Mouse (Mus musculus) forebrain, embryonic 11.5 days (tissue): ENCODE measurements around the gene Gm20518. TPM values are rescaled to one million over a fixed set of nuclear protein-coding genes. Genes with fewer than 3 reads are reported as not detected.

Source experiments
- ATAC-seq: fragments of 200-750 bp; cut with Nextera tagmentation; replicated peaks from 2 replicates; pipeline ENCODE4 v1.8.0; 2017; ENCODE audit warnings: moderate TSS enrichment; ENCODE audit not compliant: low FRiP score
- DNase-seq: peaks from one replicate; pipeline ENCODE4 v3.0.0-alpha.2; 2017; ENCODE audit warnings: low spot score
- H3K27ac ChIP-seq: fragments of 300-500 bp; sonication (generic); 2 replicates; pipeline ENCODE4 v1.5.1; 2014; ENCODE audit warnings: low read depth, low read length
- H3K27me3 ChIP-seq: fragments of 300-500 bp; sonication (generic); 2 replicates; pipeline ENCODE4 v1.6.1; 2014; ENCODE audit warnings: mild to moderate bottlenecking, low read length, mixed read lengths; ENCODE audit not compliant: control insufficient read depth, insufficient read depth
- H3K36me3 ChIP-seq: fragments of 300-500 bp; sonication (generic); 2 replicates; pipeline ENCODE4 v1.6.1; 2014; ENCODE audit warnings: mild to moderate bottlenecking, low read length, moderate library complexity, mixed read lengths; ENCODE audit not compliant: control insufficient read depth, insufficient read depth
- H3K4me1 ChIP-seq: fragments of 300-500 bp; sonication (generic); replicated peaks from 2 replicates; pipeline ENCODE4 v1.6.1; 2014; ENCODE audit warnings: low read length, mixed read lengths; ENCODE audit not compliant: control insufficient read depth, insufficient read depth
- H3K4me2 ChIP-seq: fragments of 300-500 bp; sonication (generic); 2 replicates; pipeline ENCODE4 v1.6.1; 2014; ENCODE audit warnings: low read depth, mild to moderate bottlenecking, low read length, moderate library complexity, mixed read lengths; ENCODE audit not compliant: severe bottlenecking
- H3K4me3 ChIP-seq: fragments of 300-500 bp; sonication (generic); 2 replicates; pipeline ENCODE4 v1.5.1; 2014; ENCODE audit warnings: low read depth, low read length
- H3K9ac ChIP-seq: fragments of 300-500 bp; sonication (generic); 2 replicates; pipeline ENCODE4 v1.6.1; 2014; ENCODE audit warnings: low read length
- H3K9me3 ChIP-seq: fragments of 300-500 bp; sonication (generic); 2 replicates; pipeline ENCODE4 v1.6.1; 2016; ENCODE audit warnings: low read length, mixed read lengths; ENCODE audit not compliant: control insufficient read depth
- WGBS: fragments of 180-500 bp; shearing (Covaris S2); extraction: QIAGEN DNeasy Blood & Tissue Kit; methylation state at CpG from one replicate; pipeline ENCODE4 v1.1.7; 2014; 5-methylcytosine and 5-hydroxymethylcytosine counted together
- polyA plus RNA-seq: library from polyadenylated mRNA; unstranded; fragments of >200 nt; fragmentation: Nextera tagmentation; extraction: Ambion mirVana; gene quantifications from 2 replicates; pipeline ENCODE4 v1.2.1, GENCODE M21; 2014

Gm20518 gene
- polyA plus RNA-seq, 1 experiment from 2014 or later, result 0.51 TPM

DNA sequence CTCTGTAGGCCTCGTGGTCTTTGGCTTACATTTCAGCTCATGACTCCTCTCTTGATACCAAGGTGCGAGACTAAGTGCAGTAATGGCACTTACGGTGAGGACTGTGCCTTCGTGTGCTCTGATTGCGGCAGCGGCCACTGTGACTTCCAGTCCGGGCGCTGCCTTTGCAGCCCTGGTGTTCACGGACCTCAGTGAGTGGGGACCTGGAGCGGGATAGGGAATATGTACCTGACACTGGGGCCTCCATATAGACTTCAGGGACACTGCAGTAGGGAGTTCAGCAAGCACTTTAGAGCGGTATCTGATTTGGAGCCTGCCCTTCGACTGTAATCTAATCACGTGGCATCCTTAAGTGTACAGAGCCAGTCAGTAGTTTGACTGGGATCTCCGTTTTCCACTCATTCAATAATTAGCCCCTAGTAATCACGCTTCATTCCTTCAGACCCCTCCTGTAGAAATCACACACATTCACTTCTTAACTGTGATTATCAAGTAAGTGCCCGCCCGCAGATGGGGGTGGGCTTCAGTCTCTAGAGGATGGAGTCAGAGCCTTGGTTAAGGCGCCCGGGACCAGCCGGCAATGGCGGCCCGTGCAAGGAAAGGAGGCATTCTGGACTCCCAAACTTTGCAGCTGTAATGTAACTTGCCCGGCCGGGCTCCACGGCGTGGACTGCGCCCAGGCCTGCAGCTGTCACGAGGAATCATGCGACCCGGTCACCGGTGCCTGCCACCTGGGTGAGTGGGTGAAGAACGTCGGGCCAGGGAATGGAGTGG lies 87.6 kb downstream of the Gm20518 start:
- H3K4me1 ChIP-seq, result peaks cover 31% of the 10 kb centered on the region
- ATAC-seq, result 0 out of 2 replicates have a peak, but pooled peaks have one; percentile 8

DNA sequence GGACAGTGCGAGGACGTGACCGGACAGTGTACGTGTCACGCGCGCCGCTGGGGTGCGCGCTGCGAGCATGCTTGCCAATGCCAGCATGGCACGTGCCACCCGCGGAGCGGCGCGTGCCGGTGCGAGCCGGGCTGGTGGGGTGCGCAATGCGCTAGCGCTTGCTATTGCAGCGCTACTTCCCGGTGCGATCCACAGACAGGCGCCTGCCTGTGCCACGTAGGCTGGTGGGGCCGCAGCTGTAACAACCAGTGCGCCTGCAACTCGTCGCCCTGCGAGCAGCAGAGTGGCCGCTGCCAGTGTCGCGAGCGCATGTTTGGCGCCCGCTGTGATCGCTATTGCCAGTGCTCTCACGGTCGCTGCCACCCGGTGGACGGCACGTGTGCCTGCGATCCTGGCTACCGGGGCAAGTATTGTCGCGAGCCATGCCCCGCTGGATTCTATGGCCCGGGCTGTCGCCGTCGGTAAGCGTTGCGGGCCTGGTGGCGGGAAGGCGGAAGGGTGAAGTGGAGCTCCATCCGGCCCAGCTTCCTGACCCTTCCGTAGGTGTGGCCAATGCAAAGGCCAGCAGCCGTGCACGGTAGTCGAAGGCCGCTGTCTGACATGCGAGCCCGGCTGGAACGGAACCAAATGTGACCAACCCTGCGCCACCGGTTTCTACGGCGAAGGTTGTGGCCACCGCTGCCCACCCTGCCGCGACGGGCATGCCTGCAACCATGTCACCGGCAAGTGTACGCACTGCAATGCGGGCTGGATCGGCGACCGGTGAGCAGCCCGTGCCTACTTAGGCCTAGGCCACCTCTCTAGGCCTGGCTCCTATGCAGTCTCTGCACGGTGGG lies 88.4 kb downstream of the Gm20518 start:
- no peak overlapping the region for H3K27ac ChIP-seq
- no peaks in the 10 kb centered on the region for H3K36me3 ChIP-seq
- ATAC-seq (no peak), DNase-seq (peak; percentile 68)
- H3K4me2 ChIP-seq, result peak overlapping the region; percentile 42
- peaks cover 36% of the 10 kb centered on the region for H3K4me1 ChIP-seq
- H3K4me3 ChIP-seq, result peak overlapping the region; percentile 24
- no peaks in the 10 kb centered on the region for H3K9me3 ChIP-seq
- H3K9ac ChIP-seq, result peak overlapping the region; percentile 27
- peaks cover 87% of the 10 kb centered on the region for H3K27me3 ChIP-seq
- 2% methylated on average over 83 of the region's 83 CpGs for WGBS

More for the DNA sequence above, 87.6 kb downstream of the Gm20518 start:
- WGBS, result 6% methylated on average over 33 of the region's 33 CpGs
- H3K4me3 ChIP-seq, result peak overlapping the region; percentile 31
- no peaks in the 10 kb centered on the region for H3K36me3 ChIP-seq
- no peak overlapping the region for H3K9ac ChIP-seq
- DNase-seq, result peak; percentile 55
- H3K9me3 ChIP-seq, result no peaks in the 10 kb centered on the region
- peak overlapping the region; percentile 57 for H3K4me2 ChIP-seq
- peaks cover 86% of the 10 kb centered on the region for H3K27me3 ChIP-seq
- H3K27ac ChIP-seq, result no peak overlapping the region

- H3K27me3 ChIP-seq, result peaks cover 90% of the 10 kb centered on the region
- ATAC-seq (no peak), DNase-seq (no peak)
- 4% methylated on average over 18 of the region's 18 CpGs for WGBS
- no peak overlapping the region for H3K27ac ChIP-seq
- peak overlapping the region; percentile 42 for H3K4me2 ChIP-seq
- H3K4me3 ChIP-seq, result peak overlapping the region; percentile 24; the same call in 1 of the 2 replicates
- no peaks in the 10 kb centered on the region for H3K9me3 ChIP-seq
- H3K36me3 ChIP-seq, result no peaks in the 10 kb centered on the region
- H3K9ac ChIP-seq, result no peak overlapping the region
- H3K4me1 ChIP-seq, result peaks cover 38% of the 10 kb centered on the region
These were observed 89.0 kb downstream of the Gm20518 start for GRCm38 (mm10) chr16:17802456-17802838.

- Histone ChIP-seq H3K27me3 (peaks cover 95% of the 10 kb centered on the region), H3K4me3 (no peak overlapping the region), H3K4me2 (no peak overlapping the region), H3K36me3 (no peaks in the 10 kb centered on the region), H3K27ac (no peak overlapping the region), H3K9me3 (no peaks in the 10 kb centered on the region), H3K4me1 (peaks cover 39% of the 10 kb centered on the region), H3K9ac (no peak overlapping the region)
- WGBS, result 4% methylated on average over 7 of the region's 7 CpGs
- ATAC-seq (no peak), DNase-seq (peak; percentile 57)
These were observed 89.6 kb downstream of the Gm20518 start for GRCm38 (mm10) chr16:17801777-17802455.

DNA sequence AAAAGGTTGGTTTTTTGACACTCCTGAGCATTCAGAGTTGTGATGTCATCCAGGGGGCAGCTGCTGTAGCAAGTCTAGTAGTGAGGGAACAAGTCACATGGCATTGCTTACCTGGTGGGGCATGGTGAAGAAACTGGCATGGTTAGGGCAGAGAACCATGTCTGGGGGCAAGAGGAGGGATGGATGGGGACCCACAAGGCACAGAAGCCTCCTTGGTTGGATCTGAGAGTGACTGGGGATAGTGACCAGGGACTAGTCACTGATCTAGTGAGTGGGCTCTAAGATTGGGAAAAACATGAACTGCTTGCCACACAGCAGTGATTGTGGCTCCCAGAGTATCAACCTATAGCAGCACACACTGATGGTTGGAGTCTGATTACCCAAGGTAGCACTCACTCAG lies 91.9 kb downstream of the Gm20518 start:
- Histone ChIP-seq H3K9ac (no peak overlapping the region), H3K9me3 (no peaks in the 10 kb centered on the region), H3K27me3 (peaks cover 87% of the 10 kb centered on the region), H3K36me3 (no peaks in the 10 kb centered on the region), H3K27ac (no peak overlapping the region), H3K4me2 (no peak overlapping the region), H3K4me3 (no peak overlapping the region), H3K4me1 (peaks cover 30% of the 10 kb centered on the region)
- no peak for ATAC-seq
- no peak for DNase-seq

DNA sequence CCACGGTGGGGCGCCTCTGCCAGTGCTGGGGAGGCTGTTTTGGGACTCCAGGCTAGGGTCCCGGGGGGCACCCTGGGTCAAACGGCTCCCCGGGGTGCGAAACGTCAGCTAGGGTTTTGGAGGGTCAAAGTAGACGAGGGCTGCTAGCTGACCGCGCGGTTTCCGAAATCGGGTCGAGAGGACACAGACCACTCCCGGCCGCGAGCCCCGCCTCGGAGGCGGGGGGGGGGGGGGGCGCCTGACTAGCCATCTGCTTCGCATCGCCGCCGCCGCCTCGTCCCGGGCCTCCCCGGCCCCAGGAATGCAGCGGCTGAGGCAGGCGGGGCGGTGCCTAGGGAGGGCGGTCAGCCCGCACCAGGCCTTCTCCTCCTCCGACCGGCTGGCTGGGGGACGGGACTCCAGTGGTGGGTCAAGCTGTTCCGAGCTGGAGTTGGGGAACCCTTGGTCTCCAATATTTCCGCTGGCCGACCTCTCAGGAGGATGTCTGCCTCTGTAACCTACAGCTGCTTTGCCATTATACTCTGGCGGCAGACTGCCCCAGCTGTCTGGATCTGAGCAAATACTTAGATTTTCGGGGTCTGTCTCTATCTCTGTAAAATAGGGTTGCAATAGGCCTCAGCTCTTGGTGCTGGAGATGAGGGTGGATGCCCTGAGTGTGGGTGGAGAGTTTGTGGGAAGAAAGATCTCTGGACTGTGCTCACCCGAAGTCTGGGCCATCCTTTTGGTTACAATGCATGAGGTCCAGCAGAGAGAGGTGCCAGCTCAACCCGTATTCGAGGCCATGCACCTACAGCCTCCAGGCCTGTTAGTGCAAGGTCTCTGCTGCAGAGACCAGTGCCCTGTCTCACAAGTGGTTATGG lies 92.9 kb downstream of the Gm20518 start:
- ATAC-seq (no peak), DNase-seq (peak; percentile 75)
- Histone ChIP-seq H3K27me3 (peaks cover 77% of the 10 kb centered on the region), H3K4me1 (peaks cover 22% of the 10 kb centered on the region), H3K9ac (peak overlapping the region; percentile 64), H3K36me3 (no peaks in the 10 kb centered on the region), H3K27ac (no peak overlapping the region), H3K4me3 (peak overlapping the region; percentile 48), H3K9me3 (no peaks in the 10 kb centered on the region), H3K4me2 (peak overlapping the region; percentile 73)
- 1% methylated on average over 32 of the region's 45 CpGs for WGBS

- no peak overlapping the region for H3K27ac ChIP-seq
- H3K27me3 ChIP-seq, result peaks cover 70% of the 10 kb centered on the region
- H3K9me3 ChIP-seq, result no peaks in the 10 kb centered on the region
- WGBS, result 2% methylated on average over 29 of the region's 29 CpGs
- DNase-seq (peak; percentile 71), ATAC-seq (no peak)
- peak overlapping the region; percentile 64 for H3K9ac ChIP-seq
- no peaks in the 10 kb centered on the region for H3K36me3 ChIP-seq
- peak overlapping the region; percentile 73; the same call in 1 of the 2 replicates for H3K4me2 ChIP-seq
- H3K4me1 ChIP-seq, result peaks cover 15% of the 10 kb centered on the region
- H3K4me3 ChIP-seq, result peak overlapping the region; percentile 48
These were observed 93.6 kb downstream of the Gm20518 start for GRCm38 (mm10) chr16:17797812-17798311.
